Mouse (Mus musculus) forebrain, embryonic 15.5 days (tissue): ENCODE data around the gene Hist1h3d. TPM values are rescaled to one million over a fixed set of nuclear protein-coding genes. Genes with fewer than 3 reads are reported as not detected.
"Not testable (repeated sequence)": the region's sequence is repeated elsewhere in the genome, so short reads cannot be mapped to it uniquely, and the experiment has no call there.

ENCODE experiments used
- ATAC-seq: fragments of 200-750 bp; cut with Nextera tagmentation; replicated peaks from 2 replicates; pipeline ENCODE4 v1.8.0; 2017; ENCODE audit warnings: mild to moderate bottlenecking, moderate TSS enrichment, moderate library complexity
- H3K27ac ChIP-seq: fragments of 300-500 bp; sonication (generic); replicated peaks from 2 replicates; pipeline ENCODE4 v1.5.1; 2015; ENCODE audit warnings: mild to moderate bottlenecking, inconsistent platforms
- H3K27me3 ChIP-seq: fragments of 300-500 bp; sonication (generic); 2 replicates; pipeline ENCODE4 v1.6.1; 2015; ENCODE audit warnings: inconsistent platforms
- H3K36me3 ChIP-seq: fragments of 300-500 bp; sonication (generic); 2 replicates; pipeline ENCODE4 v1.6.1; 2015; ENCODE audit warnings: mild to moderate bottlenecking, inconsistent platforms
- H3K4me1 ChIP-seq: fragments of 300-500 bp; sonication (generic); 2 replicates; pipeline ENCODE4 v1.6.1; 2015; ENCODE audit warnings: inconsistent platforms
- H3K4me2 ChIP-seq: fragments of 300-500 bp; sonication (generic); replicated peaks from 2 replicates; pipeline ENCODE4 v1.6.1; 2015; ENCODE audit warnings: mild to moderate bottlenecking, inconsistent platforms
- H3K4me3 ChIP-seq: fragments of 300-500 bp; sonication (generic); 2 replicates; pipeline ENCODE4 v1.5.1; 2015; ENCODE audit warnings: mild to moderate bottlenecking, inconsistent platforms
- H3K9ac ChIP-seq: fragments of 300-500 bp; sonication (generic); replicated peaks from 2 replicates; pipeline ENCODE4 v1.6.1; 2015; ENCODE audit warnings: mild to moderate bottlenecking, inconsistent platforms
- H3K9me3 ChIP-seq: fragments of 300-500 bp; sonication (generic); 2 replicates; pipeline ENCODE4 v1.6.1; 2016; ENCODE audit warnings: inconsistent platforms
- WGBS: fragments of 180-500 bp; shearing (Covaris S2); methylation state at CpG from one replicate; pipeline ENCODE4 v1.1.7; 2015; ENCODE audit warnings: mixed read lengths; 5-methylcytosine and 5-hydroxymethylcytosine counted together
- polyA plus RNA-seq: library from polyadenylated mRNA; unstranded; fragments of >200 nt; fragmentation: Nextera tagmentation; extraction: Ambion mirVana; gene quantifications from 2 replicates; pipeline ENCODE4 v1.2.1, GENCODE M21; 2015

Gene Hist1h3d
- polyA plus RNA-seq, 1 experiment from 2014 or later: 4.5 TPM

GRCm38 (mm10) chr13:23543965-23544786 lies 31.4 kb upstream of the Hist1h3d start, which contains the start of gene Hist1h3f:
Gene Hist1h3f, plus strand, starts transcription at chr13:23544052.
- peak within 1 kb of the TSS; percentile 65 for H3K9ac ChIP-seq
- no peaks in the 10 kb centered on the region for H3K36me3 ChIP-seq
- H3K27me3 ChIP-seq: no peaks in the 10 kb centered on the region
- H3K4me2 ChIP-seq: peak within 1 kb of the TSS; percentile 83
- peak within 1 kb of the TSS; percentile 97 for H3K27ac ChIP-seq
- H3K4me1 ChIP-seq: peaks cover 8% of the 10 kb centered on the region; the same call in 1 of the 2 replicates
- no peaks in the 10 kb centered on the region for H3K9me3 ChIP-seq
- peak; percentile 97 for ATAC-seq
- under 1% methylated on average over 34 of the region's 45 CpGs for WGBS
- H3K4me3 ChIP-seq: peak within 1 kb of the TSS; percentile 55

GRCm38 (mm10) chr13:23544787-23545120 lies 30.8 kb upstream of the Hist1h3d start:
- H3K4me2 ChIP-seq: peak overlapping the region; percentile 42
- WGBS: 0% methylated on average over 13 of the region's 14 CpGs
- peak overlapping the region; percentile 65; the same call in 1 of the 2 replicates for H3K9ac ChIP-seq
- not testable (repeated sequence) for H3K27me3 ChIP-seq, H3K9me3 ChIP-seq, ATAC-seq, H3K4me1 ChIP-seq, H3K36me3 ChIP-seq
- peak overlapping the region; percentile 97 for H3K27ac ChIP-seq
- H3K4me3 ChIP-seq: peak overlapping the region; percentile 55

GRCm38 (mm10) chr13:23546694-23547093 lies 28.9 kb upstream of the Hist1h3d start:
- WGBS: 78% methylated on average over 5 of the region's 5 CpGs
- no peaks in the 10 kb centered on the region for H3K9me3 ChIP-seq

DNA sequence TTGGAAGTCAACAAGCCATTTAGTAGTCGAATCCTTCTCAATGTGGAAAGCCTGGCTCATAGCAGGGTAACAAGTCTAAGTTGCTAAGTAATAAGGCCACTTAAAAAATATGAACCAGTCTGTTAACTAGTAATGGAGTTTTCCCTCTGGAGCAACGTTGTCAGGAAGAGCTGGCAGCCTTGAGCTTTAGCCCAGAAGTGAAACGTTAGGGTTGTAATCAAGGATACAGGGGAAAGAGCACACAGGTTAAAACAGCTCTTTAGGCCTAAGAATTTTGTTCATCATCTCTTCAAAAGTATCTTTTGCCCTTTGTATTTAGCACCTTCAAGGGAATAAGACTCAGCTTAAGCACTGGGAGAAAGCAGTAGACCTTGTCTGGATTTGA lies 24.8 kb upstream of the Hist1h3d start:
- Histone ChIP-seq H3K27ac (peak overlapping the region; percentile 93), H3K36me3 (no peaks in the 10 kb centered on the region), H3K4me2 (peak overlapping the region; percentile 63), H3K9ac (peak overlapping the region; percentile 58), H3K4me3 (peak overlapping the region; percentile 51), H3K9me3 (no peaks in the 10 kb centered on the region), H3K27me3 (no peaks in the 10 kb centered on the region), H3K4me1 (peaks cover 30% of the 10 kb centered on the region)
- 7% methylated on average over 3 of the region's 3 CpGs for WGBS
- no peak for ATAC-seq

More at GRCm38 (mm10) chr13:23546694-23547093, 28.9 kb upstream of the Hist1h3d start:
- no peak overlapping the region for H3K9ac ChIP-seq
- H3K36me3 ChIP-seq: no peaks in the 10 kb centered on the region
- H3K4me3 ChIP-seq: no peak overlapping the region
- no peaks in the 10 kb centered on the region for H3K27me3 ChIP-seq
- H3K27ac ChIP-seq: no peak overlapping the region
- no peak for ATAC-seq
- H3K4me2 ChIP-seq: no peak overlapping the region
- H3K4me1 ChIP-seq: peaks cover 18% of the 10 kb centered on the region

DNA sequence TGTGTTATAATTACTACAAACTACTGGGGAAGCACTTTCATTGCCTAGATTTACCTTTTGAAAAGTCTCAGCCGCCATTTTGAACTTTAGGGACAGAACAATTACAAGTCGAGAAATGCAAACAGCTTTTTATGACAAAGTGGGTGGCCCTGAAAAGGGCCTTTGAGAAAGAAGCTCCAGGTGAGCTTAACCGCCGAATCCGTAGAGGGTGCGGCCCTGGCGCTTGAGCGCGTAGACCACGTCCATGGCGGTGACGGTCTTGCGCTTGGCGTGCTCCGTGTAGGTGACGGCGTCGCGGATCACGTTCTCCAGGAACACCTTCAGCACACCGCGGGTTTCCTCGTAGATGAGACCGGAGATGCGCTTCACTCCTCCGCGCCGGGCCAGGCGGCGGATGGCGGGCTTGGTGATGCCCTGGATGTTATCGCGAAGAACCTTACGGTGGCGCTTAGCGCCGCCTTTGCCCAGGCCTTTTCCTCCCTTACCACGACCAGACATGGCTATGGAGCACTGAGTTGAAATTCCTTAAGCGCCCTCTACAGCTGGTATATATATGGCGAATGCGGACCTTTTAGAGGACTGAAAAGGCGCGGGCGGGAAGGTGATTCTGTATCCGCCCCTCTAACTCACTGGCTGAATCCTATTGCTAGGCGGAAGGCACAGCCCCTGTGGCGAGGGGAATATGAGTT lies 24.3 kb upstream of the Hist1h3d start, which contains the start of gene Hist1h4f:
Gene Hist1h4f (minus strand): TSS at position 503 of the 689 bp plus-strand sequence.
- H3K27me3 ChIP-seq, H3K36me3 ChIP-seq, H3K9me3 ChIP-seq: not testable (repeated sequence)
- H3K9ac ChIP-seq: peak within 1 kb of the TSS; percentile 58
- peak; percentile 85 for ATAC-seq
- peak within 1 kb of the TSS; percentile 51 for H3K4me3 ChIP-seq
- H3K4me2 ChIP-seq: peak within 1 kb of the TSS; percentile 63
- H3K27ac ChIP-seq: peak within 1 kb of the TSS; percentile 93
- 0% methylated on average over 47 of the region's 47 CpGs for WGBS
- H3K4me1 ChIP-seq: peaks cover 31% of the 10 kb centered on the region

DNA sequence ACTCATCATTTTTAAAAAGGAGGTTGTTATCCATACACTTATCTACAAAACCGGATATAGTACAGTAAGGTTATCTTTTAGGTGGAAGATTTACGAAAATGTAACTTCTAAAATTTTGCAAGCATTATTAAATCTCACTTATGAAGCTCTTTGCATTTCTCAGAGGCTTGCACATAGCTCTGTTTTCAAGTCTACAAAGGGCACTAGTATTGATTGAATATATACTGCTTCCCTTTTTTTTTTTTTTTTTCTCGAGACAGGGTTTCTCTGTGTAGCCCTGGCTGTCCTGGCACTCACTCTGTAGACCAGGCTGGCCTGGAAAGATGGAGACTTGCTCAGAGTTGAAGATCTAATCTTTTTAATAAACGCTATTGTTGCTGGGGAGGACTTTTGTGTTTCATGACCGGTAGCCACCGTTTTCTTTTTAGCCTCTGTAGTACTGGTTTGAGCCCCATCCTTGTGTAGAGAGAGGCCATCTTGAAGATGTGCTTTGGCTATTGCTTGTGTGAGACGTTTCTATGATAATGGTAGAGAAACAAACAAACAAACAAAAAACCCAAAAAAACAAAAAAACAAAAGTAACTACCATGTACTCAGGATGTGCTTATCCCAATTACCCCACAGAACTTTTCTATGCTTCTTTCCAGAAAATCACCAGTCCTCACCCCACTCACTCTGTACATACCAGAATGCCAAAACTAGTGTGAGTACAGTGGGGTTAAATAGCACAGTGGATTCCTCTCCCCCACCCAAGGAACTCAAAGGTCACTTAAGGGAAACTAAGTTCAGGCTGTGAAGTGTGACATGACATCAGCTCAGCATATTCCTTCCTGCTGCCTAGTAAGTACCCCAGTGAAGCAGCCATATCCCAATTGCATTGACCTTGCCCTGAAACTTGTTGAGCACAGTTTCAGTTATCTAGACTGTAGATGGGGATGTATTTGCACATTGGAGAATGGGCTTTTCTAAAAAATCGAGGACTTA lies 23.3 kb upstream of the Hist1h3d start:
- H3K36me3 ChIP-seq: no peaks in the 10 kb centered on the region
- peak overlapping the region; percentile 58; the same call in 1 of the 2 replicates for H3K9ac ChIP-seq
- no peaks in the 10 kb centered on the region for H3K9me3 ChIP-seq
- no peaks in the 10 kb centered on the region for H3K27me3 ChIP-seq
- WGBS: 42% methylated on average over 8 of the region's 8 CpGs
- peaks cover 37% of the 10 kb centered on the region for H3K4me1 ChIP-seq
- H3K4me2 ChIP-seq: peak overlapping the region; percentile 63
- peak overlapping the region; percentile 51 for H3K4me3 ChIP-seq
- peak overlapping the region; percentile 93 for H3K27ac ChIP-seq
- ATAC-seq: no peak

DNA sequence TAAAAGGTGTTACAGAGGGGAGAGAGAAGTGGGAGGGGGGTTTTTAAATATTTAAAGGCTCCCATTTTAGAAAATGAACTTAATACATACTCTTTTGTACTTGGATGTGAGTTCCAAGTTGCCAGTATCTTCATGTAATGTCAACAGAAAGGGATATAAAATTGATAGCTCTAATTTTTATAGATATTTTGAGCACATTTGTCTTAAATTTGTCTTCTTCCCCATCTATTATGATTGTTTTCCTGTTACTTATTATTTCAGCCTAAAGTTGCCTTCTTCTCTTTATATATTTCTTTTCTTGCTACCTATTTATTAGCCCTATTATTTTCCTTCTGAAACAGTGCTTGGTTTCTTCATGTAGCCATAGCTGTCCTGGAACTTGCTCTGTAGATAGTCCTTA lies 22.6 kb upstream of the Hist1h3d start, which contains the start of gene Hist1h1d:
Gene Hist1h1d (plus strand): TSS at position 301 of the 400 bp plus-strand sequence.
- H3K4me1 ChIP-seq: peaks cover 37% of the 10 kb centered on the region
- H3K36me3 ChIP-seq: no peaks in the 10 kb centered on the region
- no peaks in the 10 kb centered on the region for H3K27me3 ChIP-seq
- H3K9me3 ChIP-seq: no peaks in the 10 kb centered on the region
- H3K27ac ChIP-seq: peak within 1 kb of the TSS; percentile 97
- no peak for ATAC-seq
- H3K4me3 ChIP-seq: 0 out of 2 replicates have a peak within 1 kb of the TSS, but pooled peaks have one; percentile 57
- H3K4me2 ChIP-seq: peak within 1 kb of the TSS; percentile 99
- peak within 1 kb of the TSS; percentile 78; the same call in 1 of the 2 replicates for H3K9ac ChIP-seq

DNA sequence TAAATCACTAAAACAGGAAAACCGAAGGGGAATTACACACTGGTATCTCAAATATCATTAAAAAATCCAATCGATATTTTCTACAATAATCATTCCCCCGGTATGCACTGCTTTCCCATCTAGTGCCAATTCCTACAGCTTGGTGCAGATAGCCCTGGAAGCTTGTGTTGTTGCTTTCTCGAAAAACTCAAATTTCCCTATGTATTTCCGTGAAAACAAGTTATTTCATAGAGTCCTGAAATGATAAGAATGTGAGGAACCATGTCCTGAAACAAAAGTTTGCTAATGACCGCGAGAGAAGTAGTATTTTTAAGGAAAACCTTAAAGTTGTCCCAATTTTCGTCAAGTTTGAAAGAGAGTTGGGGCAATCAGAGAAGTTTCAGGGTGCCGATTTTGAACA lies 21.2 kb upstream of the Hist1h3d start:
- H3K4me1 ChIP-seq: peaks cover 37% of the 10 kb centered on the region
- 22% methylated on average over 9 of the region's 9 CpGs for WGBS
- H3K36me3 ChIP-seq: no peaks in the 10 kb centered on the region
- H3K4me3 ChIP-seq: peak overlapping the region; percentile 57
- peak overlapping the region; percentile 99 for H3K4me2 ChIP-seq
- H3K9me3 ChIP-seq: no peaks in the 10 kb centered on the region
- no peak for ATAC-seq
- peak overlapping the region; percentile 97 for H3K27ac ChIP-seq
- H3K9ac ChIP-seq: peak overlapping the region; percentile 78
- no peaks in the 10 kb centered on the region for H3K27me3 ChIP-seq

DNA sequence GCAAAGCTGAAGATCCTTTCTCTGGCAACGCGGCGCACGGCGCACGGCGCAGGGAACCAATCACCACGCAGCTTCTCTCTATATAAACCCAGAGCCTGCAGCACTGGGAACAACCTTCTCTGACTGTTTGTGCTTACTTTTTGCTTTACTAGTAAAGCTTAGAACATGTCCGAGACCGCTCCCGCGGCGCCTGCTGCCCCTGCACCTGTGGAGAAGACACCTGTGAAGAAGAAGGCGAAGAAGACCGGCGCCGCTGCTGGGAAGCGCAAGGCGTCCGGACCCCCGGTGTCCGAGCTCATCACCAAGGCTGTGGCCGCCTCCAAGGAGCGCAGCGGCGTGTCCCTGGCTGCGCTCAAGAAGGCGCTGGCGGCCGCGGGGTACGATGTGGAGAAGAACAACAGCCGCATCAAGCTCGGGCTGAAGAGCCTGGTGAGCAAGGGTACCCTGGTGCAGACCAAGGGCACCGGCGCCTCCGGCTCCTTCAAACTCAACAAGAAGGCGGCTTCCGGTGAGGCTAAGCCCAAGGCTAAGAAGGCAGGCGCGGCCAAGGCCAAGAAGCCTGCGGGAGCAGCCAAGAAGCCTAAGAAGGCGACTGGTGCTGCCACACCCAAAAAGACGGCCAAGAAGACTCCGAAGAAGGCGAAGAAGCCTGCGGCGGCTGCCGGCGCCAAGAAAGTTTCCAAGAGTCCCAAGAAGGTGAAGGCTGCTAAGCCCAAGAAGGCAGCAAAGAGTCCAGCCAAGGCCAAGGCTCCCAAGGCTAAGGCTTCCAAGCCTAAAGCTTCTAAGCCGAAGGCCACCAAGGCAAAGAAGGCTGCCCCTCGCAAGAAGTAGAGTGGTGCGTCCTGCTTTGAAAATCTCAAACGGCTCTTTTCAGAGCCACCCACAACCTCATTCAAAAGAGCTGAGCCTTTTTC lies 20.4 kb upstream of the Hist1h3d start:
- no peaks in the 10 kb centered on the region for H3K9me3 ChIP-seq
- no peaks in the 10 kb centered on the region for H3K27me3 ChIP-seq
- peak overlapping the region; percentile 97 for H3K27ac ChIP-seq
- WGBS: under 1% methylated on average over 54 of the region's 54 CpGs
- H3K36me3 ChIP-seq: no peaks in the 10 kb centered on the region
- H3K4me1 ChIP-seq: peaks cover 37% of the 10 kb centered on the region
- peak overlapping the region; percentile 78 for H3K9ac ChIP-seq
- H3K4me2 ChIP-seq: peak overlapping the region; percentile 99
- H3K4me3 ChIP-seq: peak overlapping the region; percentile 57
- peak; percentile 87 for ATAC-seq

- Histone ChIP-seq H3K9ac (peak overlapping the region; percentile 78), H3K4me3 (peak overlapping the region; percentile 57), H3K36me3 (no peaks in the 10 kb centered on the region), H3K27me3 (no peaks in the 10 kb centered on the region), H3K4me1 (peaks cover 35% of the 10 kb centered on the region), H3K9me3 (no peaks in the 10 kb centered on the region), H3K27ac (peak overlapping the region; percentile 97), H3K4me2 (peak overlapping the region; percentile 99)
- peak; percentile 84 for ATAC-seq
- under 1% methylated on average over 18 of the region's 18 CpGs for WGBS
These were observed 19.6 kb upstream of the Hist1h3d start for GRCm38 (mm10) chr13:23555839-23556416.
